Mouse (Mus musculus): ENCODE data around the gene Ostf1. TPM values are rescaled to one million over a fixed set of nuclear protein-coding genes. Genes with fewer than 3 reads are reported as not detected.

Ostf1 gene
- polyA plus RNA-seq, 1 experiment from 2014 or later, result 72.9 TPM

DNA sequence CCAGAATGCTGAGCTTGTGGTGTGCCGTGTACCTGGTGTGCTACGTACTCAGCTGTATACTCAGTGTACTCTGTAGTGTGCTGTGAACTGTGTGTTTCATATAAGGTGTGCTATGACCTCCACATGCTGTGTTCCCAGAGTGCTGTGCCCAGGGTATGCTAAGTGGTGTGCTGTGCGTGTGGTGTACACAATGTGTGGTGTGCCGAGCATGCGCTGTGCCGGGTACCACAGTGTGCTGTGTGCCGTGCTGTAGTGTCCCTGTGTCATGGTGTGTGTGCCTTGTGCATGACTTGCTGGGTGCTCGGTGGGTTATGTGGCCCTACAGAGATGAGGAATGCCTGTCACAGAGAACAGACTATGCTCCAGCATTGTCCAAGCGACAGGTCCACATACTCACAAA is 31.0 kb downstream of the Ostf1 start:
- H3K4me1 ChIP-seq (ENCODE audit: insufficient read depth), result no peaks in the 10 kb centered on the region
- H3K27me3 ChIP-seq (ENCODE audit: insufficient read depth, low read length), result no peaks in the 10 kb centered on the region
- H3K27ac ChIP-seq (ENCODE audit: low read depth), result no peak overlapping the region
- DNase-seq (no peak), ATAC-seq (ENCODE audit: insufficient read depth) (no peak)
- H3K4me2 ChIP-seq, result no peak overlapping the region
- H3K4me3 ChIP-seq (ENCODE audit: low read depth, low read length), result no peak overlapping the region
- TF ChIP-seq CTCF (IDR thresholded peaks at IDR 0.05; ENCODE audit: low read depth), result no peak
- H3K36me3 ChIP-seq (ENCODE audit: insufficient read depth), result no peaks in the 10 kb centered on the region
- WGBS, result 94% methylated on average over 9 of the region's 9 CpGs
- H3K9ac ChIP-seq, result no peak overlapping the region
- H3K9me3 ChIP-seq (ENCODE audit: low read depth, low read length), result no peaks in the 10 kb centered on the region

DNA sequence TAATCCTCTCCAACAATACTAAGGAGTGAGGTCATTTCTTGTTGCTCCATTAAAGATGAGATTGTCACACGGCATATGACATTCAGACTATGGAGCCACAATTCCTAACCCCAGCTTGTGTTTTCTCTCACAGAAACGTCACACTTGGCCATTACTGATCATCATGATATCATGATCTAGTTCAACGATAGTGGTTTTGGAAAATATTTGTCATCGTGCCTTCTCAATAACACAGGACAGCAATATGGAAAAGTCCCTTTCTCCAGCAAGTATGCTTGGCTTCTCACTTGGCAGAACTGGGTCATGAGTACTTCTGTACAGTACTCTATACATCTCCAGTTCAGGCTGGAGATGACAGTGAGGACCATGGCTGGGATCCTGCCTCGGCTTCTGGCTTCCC is 32.0 kb downstream of the Ostf1 start:
- Histone ChIP-seq H3K4me3 (ENCODE audit: low read depth, low read length) (no peak overlapping the region), H3K4me1 (ENCODE audit: insufficient read depth) (no peaks in the 10 kb centered on the region), H3K9me3 (ENCODE audit: low read depth, low read length) (no peaks in the 10 kb centered on the region), H3K27ac (ENCODE audit: low read depth) (no peak overlapping the region), H3K27me3 (ENCODE audit: insufficient read depth, low read length) (no peaks in the 10 kb centered on the region), H3K9ac (no peak overlapping the region), H3K36me3 (ENCODE audit: insufficient read depth) (no peaks in the 10 kb centered on the region), H3K4me2 (no peak overlapping the region)
- no peak for ATAC-seq (ENCODE audit: insufficient read depth)
- DNase-seq, result no peak
- no peak for TF ChIP-seq CTCF (IDR thresholded peaks at IDR 0.05; ENCODE audit: low read depth)
- 88% methylated on average over 5 of the region's 5 CpGs for WGBS

DNA sequence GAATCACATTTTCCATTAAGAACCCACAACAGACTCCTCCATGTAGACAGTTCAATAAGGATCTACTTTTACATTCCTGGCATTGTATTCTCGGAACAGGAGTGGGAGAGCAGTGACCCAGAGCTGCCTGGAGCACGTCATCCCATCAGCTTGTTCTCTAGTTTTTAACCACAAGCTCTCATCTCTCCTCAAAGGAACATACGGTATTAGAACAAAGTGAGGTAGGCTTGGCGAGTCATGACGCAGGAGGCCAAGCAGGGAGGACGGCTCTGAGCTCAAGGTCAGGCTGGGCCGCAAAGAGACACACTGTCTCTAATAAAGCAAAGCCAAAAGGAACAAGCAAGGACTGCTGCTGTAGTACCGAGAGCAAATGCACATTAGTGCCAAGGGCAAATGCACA is 32.6 kb downstream of the Ostf1 start:
- H3K4me2 ChIP-seq, result no peak overlapping the region
- no peaks in the 10 kb centered on the region for H3K27me3 ChIP-seq (ENCODE audit: insufficient read depth, low read length)
- WGBS, result 69% methylated on average over 8 of the region's 8 CpGs
- TF ChIP-seq CTCF (IDR thresholded peaks at IDR 0.05; ENCODE audit: low read depth), result no peak
- H3K4me3 ChIP-seq (ENCODE audit: low read depth, low read length), result no peak overlapping the region
- no peak for ATAC-seq (ENCODE audit: insufficient read depth)
- H3K9ac ChIP-seq, result no peak overlapping the region
- no peak for DNase-seq
- H3K9me3 ChIP-seq (ENCODE audit: low read depth, low read length), result no peaks in the 10 kb centered on the region
- no peak overlapping the region for H3K27ac ChIP-seq (ENCODE audit: low read depth)
- no peaks in the 10 kb centered on the region for H3K4me1 ChIP-seq (ENCODE audit: insufficient read depth)
- H3K36me3 ChIP-seq (ENCODE audit: insufficient read depth), result no peaks in the 10 kb centered on the region

DNA sequence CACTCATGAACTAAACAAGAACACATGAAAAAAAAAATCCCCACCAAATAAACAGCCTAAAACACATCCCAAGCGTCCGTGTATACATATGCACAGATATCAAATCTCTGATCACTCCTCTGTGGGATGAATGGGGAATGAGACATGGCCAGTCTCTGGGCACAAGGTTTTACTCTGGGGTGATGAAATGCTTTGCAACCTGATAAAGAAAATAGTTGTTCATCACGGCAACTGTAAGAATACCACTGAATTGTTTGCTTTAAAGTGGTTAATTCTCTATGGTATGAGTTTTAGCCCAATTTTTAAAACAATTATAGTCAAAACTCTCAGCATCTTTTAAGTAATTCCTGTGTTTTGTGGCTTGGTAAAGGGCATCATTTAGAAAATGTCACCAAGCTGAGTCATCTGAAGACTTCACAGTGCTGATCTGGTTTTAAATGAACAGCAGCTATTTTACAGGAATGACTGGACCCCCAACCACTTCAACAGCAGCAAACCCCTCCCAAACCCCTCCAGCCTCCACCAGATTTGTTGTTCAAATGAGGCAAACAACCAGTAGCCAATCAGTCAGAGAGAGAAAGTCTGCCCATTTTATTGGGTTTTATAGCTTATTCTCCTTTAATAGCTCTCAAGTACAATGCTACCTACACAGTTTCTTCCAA is 33.2 kb downstream of the Ostf1 start:
- H3K4me3 ChIP-seq (ENCODE audit: low read depth, low read length), result no peak overlapping the region
- no peak overlapping the region for H3K9ac ChIP-seq
- H3K4me1 ChIP-seq (ENCODE audit: insufficient read depth), result no peaks in the 10 kb centered on the region
- DNase-seq (no peak), ATAC-seq (ENCODE audit: insufficient read depth) (no peak)
- H3K4me2 ChIP-seq, result no peak overlapping the region
- no peaks in the 10 kb centered on the region for H3K36me3 ChIP-seq (ENCODE audit: insufficient read depth)
- 66% methylated on average over 3 of the region's 3 CpGs for WGBS
- H3K27me3 ChIP-seq (ENCODE audit: insufficient read depth, low read length), result no peaks in the 10 kb centered on the region
- H3K27ac ChIP-seq (ENCODE audit: low read depth), result no peak overlapping the region
- H3K9me3 ChIP-seq (ENCODE audit: low read depth, low read length), result no peaks in the 10 kb centered on the region
- no peak for TF ChIP-seq CTCF (IDR thresholded peaks at IDR 0.05; ENCODE audit: low read depth)

GRCm38 (mm10) chr19:18597772-18598171 is 33.9 kb downstream of the Ostf1 start:
- Histone ChIP-seq H3K27ac (ENCODE audit: low read depth) (no peak overlapping the region), H3K4me1 (ENCODE audit: insufficient read depth) (no peaks in the 10 kb centered on the region), H3K9me3 (ENCODE audit: low read depth, low read length) (no peaks in the 10 kb centered on the region), H3K4me2 (no peak overlapping the region), H3K36me3 (ENCODE audit: insufficient read depth) (no peaks in the 10 kb centered on the region), H3K9ac (no peak overlapping the region), H3K27me3 (ENCODE audit: insufficient read depth, low read length) (no peaks in the 10 kb centered on the region), H3K4me3 (ENCODE audit: low read depth, low read length) (no peak overlapping the region)
- 67% methylated on average over 6 of the region's 6 CpGs for WGBS
- no peak for ATAC-seq (ENCODE audit: insufficient read depth)
- TF ChIP-seq CTCF (IDR thresholded peaks at IDR 0.05; ENCODE audit: low read depth), result no peak
- no peak for DNase-seq

DNA sequence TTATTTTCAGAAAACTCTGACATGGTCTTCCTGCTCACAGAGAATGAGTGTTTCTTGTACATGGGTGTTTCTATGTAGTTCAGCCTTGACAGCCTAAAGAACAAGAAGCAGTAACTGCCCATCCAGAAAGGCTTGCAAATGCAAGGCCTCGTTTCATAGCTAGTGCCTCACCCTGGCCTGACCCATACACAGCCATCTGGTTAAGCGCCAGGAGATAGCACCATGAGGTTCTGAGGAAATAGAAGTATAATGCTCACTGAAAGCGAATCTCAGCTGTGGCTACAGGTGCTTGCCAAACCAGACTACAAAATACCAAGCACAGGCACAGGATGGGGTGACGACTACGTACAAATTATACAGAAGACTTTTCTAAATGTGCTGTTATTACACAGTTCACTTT is 34.7 kb downstream of the Ostf1 start:
- H3K27me3 ChIP-seq (ENCODE audit: insufficient read depth, low read length), result no peaks in the 10 kb centered on the region
- no peaks in the 10 kb centered on the region for H3K4me1 ChIP-seq (ENCODE audit: insufficient read depth)
- H3K9ac ChIP-seq, result no peak overlapping the region
- no peak overlapping the region for H3K4me3 ChIP-seq (ENCODE audit: low read depth, low read length)
- H3K36me3 ChIP-seq (ENCODE audit: insufficient read depth), result no peaks in the 10 kb centered on the region
- no peaks in the 10 kb centered on the region for H3K9me3 ChIP-seq (ENCODE audit: low read depth, low read length)
- ATAC-seq (ENCODE audit: insufficient read depth) (no peak), DNase-seq (no peak)
- no peak for TF ChIP-seq CTCF (IDR thresholded peaks at IDR 0.05; ENCODE audit: low read depth)
- H3K4me2 ChIP-seq, result no peak overlapping the region
- 81% methylated on average over 5 of the region's 5 CpGs for WGBS
- H3K27ac ChIP-seq (ENCODE audit: low read depth), result no peak overlapping the region

DNA sequence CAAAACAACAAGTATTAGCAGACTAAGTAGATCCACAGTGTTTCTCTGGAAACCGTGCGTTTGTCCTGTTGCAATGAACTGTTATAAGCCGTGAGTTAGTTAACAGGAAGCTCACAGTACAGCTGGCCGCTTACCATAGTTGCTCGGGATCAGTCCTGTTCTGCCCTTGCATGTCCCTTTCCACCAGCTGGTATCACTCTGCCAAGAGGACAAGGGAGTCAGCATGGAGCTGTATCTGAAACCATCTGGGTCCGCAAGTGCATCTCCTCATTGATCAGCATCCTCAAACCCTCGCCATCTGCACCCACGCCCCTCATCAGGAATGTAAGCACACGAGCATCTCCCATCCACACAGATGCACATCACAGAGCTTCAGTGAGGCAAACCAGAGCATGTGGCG is 37.9 kb downstream of the Ostf1 start:
- 71% methylated on average over 10 of the region's 10 CpGs for WGBS
- DNase-seq (no peak), ATAC-seq (ENCODE audit: insufficient read depth) (no peak)
- H3K9me3 ChIP-seq (ENCODE audit: low read depth, low read length), result no peaks in the 10 kb centered on the region
- H3K9ac ChIP-seq, result no peak overlapping the region
- no peak overlapping the region for H3K4me3 ChIP-seq (ENCODE audit: low read depth, low read length)
- H3K27me3 ChIP-seq (ENCODE audit: insufficient read depth, low read length), result no peaks in the 10 kb centered on the region
- H3K36me3 ChIP-seq (ENCODE audit: insufficient read depth), result 0 out of 2 replicates have a peak, but pooled peaks cover 3% of the 10 kb centered on the region
- TF ChIP-seq CTCF (IDR thresholded peaks at IDR 0.05; ENCODE audit: low read depth), result no peak
- no peak overlapping the region for H3K4me2 ChIP-seq
- H3K27ac ChIP-seq (ENCODE audit: low read depth), result no peak overlapping the region
- no peaks in the 10 kb centered on the region for H3K4me1 ChIP-seq (ENCODE audit: insufficient read depth)

Measured in lung, embryonic 14.5 days (tissue).